10 mouse cellular contexts compared by ENCODE assay signal in genomic region chr2:106527008-106527407, GRCm38 (mm10).
A peak's percentile ranks its signal among the peaks of the same experiment; 100 is the strongest.
DNase-seq lines count a peak whose midpoint lies in the region; ATAC-seq lines count a peak whose summit lies in the region.
"Had no signal": no experiment of that assay in that cellular context is flagged by ENCODE, and none has a peak within 500 bp of the region (broad histone marks: within the 10 kb centered on the region; RNA-seq: fewer than 3 reads in every experiment).

No protein-coding gene starts in this region.

- 0 out of 2 replicates have a peak overlapping the region, but pooled peaks have one; percentile 43 for H3K27ac ChIP-seq in intestine, embryonic 14.5 days (ENCODE audit: low read depth)
- no peak overlapping the region for H3K27ac ChIP-seq in intestine, embryonic 15.5 days
- peak overlapping the region; percentile 51 for H3K27ac ChIP-seq in forebrain, embryonic 13.5 days
- peak overlapping the region; percentile 90 for H3K27ac ChIP-seq in limb, embryonic 12.5 days

- WGBS in intestine, embryonic 14.5 days, result 56% methylated on average over 2 of the region's 2 CpGs
- WGBS in intestine, embryonic 15.5 days, result 53% methylated on average over 2 of the region's 2 CpGs
- WGBS in forebrain, embryonic 13.5 days, result 24% methylated on average over 2 of the region's 2 CpGs
- WGBS in limb, embryonic 12.5 days, result 59% methylated on average over 2 of the region's 2 CpGs

- H3K9ac ChIP-seq in intestine, embryonic 14.5 days (ENCODE audit: low read length), result no peak overlapping the region
- H3K9ac ChIP-seq in intestine, embryonic 15.5 days, result no peak overlapping the region
- no peak overlapping the region for H3K9ac ChIP-seq in forebrain, embryonic 13.5 days
- no peak overlapping the region for H3K9ac ChIP-seq in limb, embryonic 12.5 days (replicated peaks)

- no peaks in the 10 kb centered on the region for H3K9me3 ChIP-seq in intestine, embryonic 14.5 days (ENCODE audit: control insufficient read depth, low read length)
- H3K9me3 ChIP-seq in intestine, embryonic 15.5 days, result no peaks in the 10 kb centered on the region
- H3K9me3 ChIP-seq in forebrain, embryonic 13.5 days (replicated peaks), result no peaks in the 10 kb centered on the region
- H3K9me3 ChIP-seq in limb, embryonic 12.5 days, result no peaks in the 10 kb centered on the region

- DNase-seq in intestine, embryonic 14.5 days (ENCODE audit: low spot score), result no peak
- peak; percentile 48 for DNase-seq in WW6 (ENCODE audit: low read depth, low spot score)
- DNase-seq in urinary bladder, adult 2 months (ENCODE audit: low spot score), result no peak
- no peak for DNase-seq in gastrocnemius, postnatal 25 days
- no peak for DNase-seq in testis, postnatal 10 days (ENCODE audit: low spot score)
- DNase-seq: B cell, adult 2 months; heart, postnatal 4 days had no signal

- H3K36me3 ChIP-seq in intestine, embryonic 14.5 days (ENCODE audit: control insufficient read depth, insufficient read depth, low read length), result no peaks in the 10 kb centered on the region
- no peaks in the 10 kb centered on the region for H3K36me3 ChIP-seq in intestine, embryonic 15.5 days
- no peaks in the 10 kb centered on the region for H3K36me3 ChIP-seq in forebrain, embryonic 13.5 days (ENCODE audit: poor library complexity, severe bottlenecking)
- H3K36me3 ChIP-seq in limb, embryonic 12.5 days, result no peaks in the 10 kb centered on the region

- H3K4me2 ChIP-seq in intestine, embryonic 14.5 days (ENCODE audit: low read length), result no peak overlapping the region
- H3K4me2 ChIP-seq in intestine, embryonic 15.5 days (replicated peaks), result no peak overlapping the region
- H3K4me2 ChIP-seq in forebrain, embryonic 13.5 days, result no peak overlapping the region
- no peak overlapping the region for H3K4me2 ChIP-seq in limb, embryonic 12.5 days

- H3K4me3 ChIP-seq in intestine, embryonic 14.5 days (ENCODE audit: low read depth, low read length), result no peak overlapping the region
- no peak overlapping the region for H3K4me3 ChIP-seq in intestine, embryonic 15.5 days (replicated peaks)
- no peak overlapping the region for H3K4me3 ChIP-seq in forebrain, embryonic 13.5 days
- H3K4me3 ChIP-seq in limb, embryonic 12.5 days (replicated peaks), result no peak overlapping the region

- ATAC-seq in intestine, embryonic 14.5 days (replicated peaks; ENCODE audit: low FRiP score, low TSS enrichment, low read depth), result peak; percentile 68; the same call in 1 of the 2 replicates
- ATAC-seq in intestine, embryonic 15.5 days, result no peak
- peak; percentile 95 for ATAC-seq in forebrain, embryonic 13.5 days
- peak; percentile 89 for ATAC-seq in limb, embryonic 12.5 days (ENCODE audit: insufficient number of reproducible peaks, insufficient read depth, low FRiP score, low TSS enrichment, low read depth)

- no peaks in the 10 kb centered on the region for H3K27me3 ChIP-seq in intestine, embryonic 14.5 days (replicated peaks; ENCODE audit: control insufficient read depth, insufficient read depth, low read length)
- H3K27me3 ChIP-seq in intestine, embryonic 15.5 days (replicated peaks), result no peaks in the 10 kb centered on the region
- H3K27me3 ChIP-seq in forebrain, embryonic 13.5 days, result no peaks in the 10 kb centered on the region
- no peaks in the 10 kb centered on the region for H3K27me3 ChIP-seq in limb, embryonic 12.5 days

- H3K4me1 ChIP-seq in intestine, embryonic 14.5 days (replicated peaks; ENCODE audit: control insufficient read depth, insufficient read depth, low read length), result no peaks in the 10 kb centered on the region
- H3K4me1 ChIP-seq in intestine, embryonic 15.5 days (replicated peaks), result 0 out of 2 replicates have a peak, but pooled peaks cover 3% of the 10 kb centered on the region
- H3K4me1 ChIP-seq in forebrain, embryonic 13.5 days, result peaks cover 5% of the 10 kb centered on the region
- peaks cover 10% of the 10 kb centered on the region for H3K4me1 ChIP-seq in limb, embryonic 12.5 days (replicated peaks)
